Mouse (Mus musculus) MEL (cell line): ENCODE data around the gene Klhl22.
A peak's percentile ranks its signal among the peaks of the same experiment; 100 is the strongest.

Experiments
- CHD2 ChIP-seq: IDR thresholded peaks from 2 replicates; pipeline ENCODE4 v1.6.1; 2011; ENCODE audit warnings: low read length, improper control_type of control experiment
- CTCF ChIP-seq, 3 experiments: IDR thresholded peaks in 2 of 3; conservative IDR thresholded peaks in 1 of 3; 2 replicates each; pipeline ENCODE4 v1.5.1; 2011 to 2012; ENCODE audit warnings: low read length in 3 of 3, low read depth in 2 of 3, mild to moderate bottlenecking in 2 of 3, improper control_type of control experiment in 1 of 3, inconsistent platforms in 1 of 3, mixed read lengths in 1 of 3, moderate library complexity in 1 of 3; ENCODE audit not compliant: control insufficient read depth in 1 of 3, insufficient read depth in 1 of 3, poor library complexity in 1 of 3, severe bottlenecking in 1 of 3
- ETS1 ChIP-seq: IDR thresholded peaks from 2 replicates; pipeline ENCODE4 v1.6.1; 2012; ENCODE audit warnings: low read depth, mild to moderate bottlenecking, inconsistent platforms, low read length, improper control_type of control experiment, moderate library complexity
- POLR2A ChIP-seq, 2 experiments: IDR thresholded peaks; 2 replicates each; pipeline ENCODE4 v1.6.1; 2011 to 2012; ENCODE audit warnings: low read length in 2 of 2, mild to moderate bottlenecking in 2 of 2, control low read depth in 1 of 2, improper control_type of control experiment in 1 of 2, low read depth in 1 of 2, moderate library complexity in 1 of 2; ENCODE audit not compliant: control insufficient read depth in 1 of 2, insufficient read depth in 1 of 2, poor library complexity in 1 of 2
- RCOR1 ChIP-seq: IDR thresholded peaks from 2 replicates; pipeline ENCODE4 v1.6.1; 2012; ENCODE audit warnings: low read depth, mild to moderate bottlenecking, inconsistent platforms, low read length, improper control_type of control experiment
- ZMIZ1 ChIP-seq: IDR thresholded peaks from 2 replicates; pipeline ENCODE4 v1.6.1; 2012; ENCODE audit warnings: low read depth, mild to moderate bottlenecking, inconsistent platforms, low read length, improper control_type of control experiment, moderate library complexity

- TF ChIP-seq POLR2A (IDR thresholded peaks at IDR 0.05; ENCODE audit: control insufficient read depth in 1 of 2, insufficient read depth in 1 of 2, low read depth in 1 of 2, low read length in 2 of 2, poor library complexity in 1 of 2) (peak; percentile 52 to 86), RCOR1 (no peak), ETS1 (no peak), CHD2 (no peak), CTCF (IDR thresholded peaks at IDR 0.05 in 2 of 3, conservative IDR thresholded peaks at IDR 0.05 in 1 of 3; ENCODE audit: control insufficient read depth in 1 of 3, insufficient read depth in 1 of 3, low read depth in 2 of 3, low read length in 3 of 3, poor library complexity in 1 of 3, severe bottlenecking in 1 of 3) (peak; percentile 83 to 90 (median 85)), ZMIZ1 (0 out of 2 replicates have a peak, but pooled peaks have one; percentile 21)
These were observed 56.3 kb downstream of the Klhl22 start for GRCm38 (mm10) chr16:17815411-17816402.
